Comparison of ENCODE assay signal across 32 mouse cellular contexts in the genomic region with DNA sequence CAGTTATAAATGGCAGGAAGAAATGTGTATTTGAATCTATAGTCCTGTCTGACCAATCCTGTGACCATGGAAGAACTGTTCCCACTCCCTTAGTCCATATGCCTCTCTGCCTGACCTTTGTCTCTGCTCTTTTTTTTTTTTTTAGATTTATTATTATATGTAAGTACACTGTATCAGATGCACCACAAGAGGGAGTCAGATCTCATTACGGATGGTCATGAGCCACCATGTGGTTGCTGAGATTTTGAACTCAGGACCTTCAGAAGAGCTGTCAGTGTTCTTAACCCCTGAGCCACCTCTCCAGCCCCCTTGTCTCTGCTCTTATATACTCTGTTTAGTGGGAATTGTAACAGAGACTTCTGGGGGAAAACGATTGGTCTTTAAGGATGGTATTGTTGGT. TPM values are rescaled to one million over a fixed set of nuclear protein-coding genes. Genes with fewer than 3 reads are reported as not detected.
DNase-seq lines count a peak whose midpoint lies in the region; ATAC-seq and TF ChIP-seq lines count a peak whose summit lies in the region.
"Had no signal": no experiment of that assay in that cellular context is flagged by ENCODE, and none has a peak within 500 bp of the region (broad histone marks: within the 10 kb centered on the region; RNA-seq: fewer than 3 reads in every experiment).

No protein-coding gene starts in this region.

- H3K4me3 ChIP-seq in intestine, postnatal 0 days (ENCODE audit: low read depth, low read length), result no peak overlapping the region
- no peak overlapping the region for H3K4me3 ChIP-seq in intestine, embryonic 15.5 days (replicated peaks)
- no peak overlapping the region for H3K4me3 ChIP-seq in midbrain, postnatal 0 days (ENCODE audit: low read depth, low read length)
- no peak overlapping the region for H3K4me3 ChIP-seq in midbrain, embryonic 14.5 days (replicated peaks; ENCODE audit: low read depth, low read length)
- H3K4me3 ChIP-seq in left cerebral cortex, adult 2 months, result no peak overlapping the region
- H3K4me3 ChIP-seq: embryonic facial prominence, embryonic 12.5 days; heart, embryonic 13.5 days; hindbrain, embryonic 13.5 days; midbrain, embryonic 12.5 days; neural tube, embryonic 12.5 days had no signal

- ATAC-seq in intestine, postnatal 0 days, result no peak
- ATAC-seq in intestine, embryonic 15.5 days, result no peak
- ATAC-seq in midbrain, postnatal 0 days (ENCODE audit: low FRiP score), result no peak
- ATAC-seq in midbrain, embryonic 14.5 days (ENCODE audit: low FRiP score, low TSS enrichment), result no peak
- ATAC-seq: activated CD4-positive, CD25-positive, alpha-beta regulatory T cell, adult 4 months had no signal

- no peaks in the 10 kb centered on the region for H3K9me3 ChIP-seq in intestine, postnatal 0 days (ENCODE audit: control insufficient read depth)
- no peaks in the 10 kb centered on the region for H3K9me3 ChIP-seq in intestine, embryonic 15.5 days
- H3K9me3 ChIP-seq in midbrain, postnatal 0 days (ENCODE audit: low read length), result no peaks in the 10 kb centered on the region
- H3K9me3 ChIP-seq in midbrain, embryonic 14.5 days (ENCODE audit: control insufficient read depth, low read length), result no peaks in the 10 kb centered on the region
- H3K9me3 ChIP-seq: embryonic facial prominence, embryonic 12.5 days; heart, embryonic 13.5 days; hindbrain, embryonic 13.5 days; midbrain, embryonic 12.5 days; neural tube, embryonic 12.5 days had no signal

- TF ChIP-seq CTCF in intestine, postnatal 0 days (IDR thresholded peaks at IDR 0.05; ENCODE audit: low read depth), result peak; percentile 49
- TF ChIP-seq CTCF in midbrain, postnatal 0 days (IDR thresholded peaks at IDR 0.05), result peak; percentile 32; the same call in 1 of the 2 replicates
- TF ChIP-seq CTCF in left cerebral cortex, adult 2 months (IDR thresholded peaks at IDR 0.05), result no peak; the same call in 1 of the 2 replicates

- H3K36me3 ChIP-seq in intestine, postnatal 0 days (ENCODE audit: control insufficient read depth, insufficient read depth), result peaks cover 2% of the 10 kb centered on the region; the same call in 1 of the 2 replicates
- H3K36me3 ChIP-seq in intestine, embryonic 15.5 days, result peaks cover 2% of the 10 kb centered on the region; the same call in 1 of the 2 replicates
- peaks cover 3% of the 10 kb centered on the region; the same call in 1 of the 2 replicates for H3K36me3 ChIP-seq in midbrain, postnatal 0 days (ENCODE audit: insufficient read depth, low read length)
- H3K36me3 ChIP-seq in midbrain, embryonic 14.5 days (ENCODE audit: control insufficient read depth, insufficient read depth, low read length), result peaks cover 7% of the 10 kb centered on the region

- no peak overlapping the region for H3K4me2 ChIP-seq in intestine, postnatal 0 days (replicated peaks; ENCODE audit: low read depth)
- no peak overlapping the region for H3K4me2 ChIP-seq in intestine, embryonic 15.5 days (replicated peaks)
- H3K4me2 ChIP-seq in midbrain, postnatal 0 days (ENCODE audit: low read depth, low read length, poor library complexity, severe bottlenecking), result no peak overlapping the region
- H3K4me2 ChIP-seq in midbrain, embryonic 14.5 days (ENCODE audit: low read length), result no peak overlapping the region
- H3K4me2 ChIP-seq: embryonic facial prominence, embryonic 12.5 days; heart, embryonic 13.5 days; hindbrain, embryonic 13.5 days; lung, embryonic 14.5 days; midbrain, embryonic 12.5 days; neural tube, embryonic 12.5 days had no signal

- no peaks in the 10 kb centered on the region for H3K27me3 ChIP-seq in intestine, postnatal 0 days (replicated peaks; ENCODE audit: control insufficient read depth, insufficient read depth, low read length)
- no peaks in the 10 kb centered on the region for H3K27me3 ChIP-seq in intestine, embryonic 15.5 days (replicated peaks)
- no peaks in the 10 kb centered on the region; the same call in 1 of the 2 replicates for H3K27me3 ChIP-seq in midbrain, postnatal 0 days (ENCODE audit: insufficient read depth, low read length)
- no peaks in the 10 kb centered on the region for H3K27me3 ChIP-seq in midbrain, embryonic 14.5 days (ENCODE audit: control insufficient read depth, insufficient read depth, low read length)
- H3K27me3 ChIP-seq: neural tube, embryonic 12.5 days had no signal

- intact Hi-C loops in left cerebral cortex, adult 2 months (cut with DNase I), result loop anchor here (5.0 kb wide), 1 partner anchor 46 kb away; no protein-coding TSS in a partner anchor

- no peaks in the 10 kb centered on the region for H3K4me1 ChIP-seq in intestine, postnatal 0 days (replicated peaks; ENCODE audit: control insufficient read depth, insufficient read depth, low read length)
- peaks cover 8% of the 10 kb centered on the region for H3K4me1 ChIP-seq in intestine, embryonic 15.5 days (replicated peaks)
- peaks cover 5% of the 10 kb centered on the region; the same call in 1 of the 2 replicates for H3K4me1 ChIP-seq in midbrain, postnatal 0 days (ENCODE audit: insufficient read depth, low read length)
- peaks cover 9% of the 10 kb centered on the region for H3K4me1 ChIP-seq in midbrain, embryonic 14.5 days (ENCODE audit: control insufficient read depth, insufficient read depth, low read length)

- no peak overlapping the region for H3K9ac ChIP-seq in intestine, postnatal 0 days (ENCODE audit: low read depth, low read length)
- no peak overlapping the region for H3K9ac ChIP-seq in intestine, embryonic 15.5 days
- H3K9ac ChIP-seq in midbrain, postnatal 0 days (replicated peaks; ENCODE audit: low read length, poor library complexity, severe bottlenecking), result no peak overlapping the region
- H3K9ac ChIP-seq in midbrain, embryonic 14.5 days (replicated peaks; ENCODE audit: low read length), result no peak overlapping the region
- H3K9ac ChIP-seq: embryonic facial prominence, embryonic 12.5 days; heart, embryonic 13.5 days; hindbrain, embryonic 13.5 days; lung, embryonic 14.5 days; midbrain, embryonic 12.5 days; neural tube, embryonic 12.5 days had no signal

- WGBS in intestine, postnatal 0 days, result 65% methylated on average over 2 of the region's 2 CpGs
- WGBS in intestine, embryonic 15.5 days, result 62% methylated on average over 2 of the region's 2 CpGs
- WGBS in midbrain, postnatal 0 days, result 73% methylated on average over 2 of the region's 2 CpGs
- WGBS in midbrain, embryonic 14.5 days, result 83% methylated on average over 2 of the region's 2 CpGs

- DNase-seq in midbrain, postnatal 0 days (ENCODE audit: low spot score), result no peak
- DNase-seq in midbrain, embryonic 14.5 days, result no peak
- peak; percentile 40 for DNase-seq in ZHBTc4 (ENCODE audit: low read depth, low spot score)
- no peak for DNase-seq in frontal cortex, postnatal 10 days (ENCODE audit: low spot score in 2 of 2)
- no peak for DNase-seq in left cerebral cortex, adult 2 months (ENCODE audit: extremely low spot score in 1 of 2, low spot score in 2 of 2)
- DNase-seq: adrenal gland, adult 8-10 months; cerebellum, adult 11-12 months; cerebellum, postnatal 10 days; gastrocnemius, postnatal 14 days; heart, adult 18-20 months; heart, postnatal 14 days; kidney, postnatal 36 days; layer of hippocampus, adult 9-11 months; lung, embryonic 14.5 days; right cerebral cortex, adult 18-20 months; thymus, adult 2 months; thymus, postnatal 4 days had no signal

- H3K27ac ChIP-seq in intestine, postnatal 0 days (ENCODE audit: low read depth, low read length), result no peak overlapping the region
- H3K27ac ChIP-seq in intestine, embryonic 15.5 days, result no peak overlapping the region
- no peak overlapping the region for H3K27ac ChIP-seq in midbrain, postnatal 0 days (ENCODE audit: low read depth, low read length)
- no peak overlapping the region for H3K27ac ChIP-seq in midbrain, embryonic 14.5 days (replicated peaks; ENCODE audit: low read depth, low read length)
- no peak overlapping the region for H3K27ac ChIP-seq in left cerebral cortex, adult 2 months
- H3K27ac ChIP-seq: embryonic facial prominence, embryonic 12.5 days; heart, embryonic 13.5 days; hindbrain, embryonic 13.5 days; midbrain, embryonic 12.5 days; neural tube, embryonic 12.5 days had no signal

RNA-seq across cellular contexts. Expression of a gene that starts 3.0 kb away (rescaled TPM):
- polyA plus RNA-seq in intestine, postnatal 0 days (2015; fragmentation: Nextera tagmentation; extraction: Ambion mirVana), result 486 and 504 TPM in 2 replicates
- 676 and 798 TPM in 2 replicates for polyA plus RNA-seq in intestine, embryonic 15.5 days (2015; fragmentation: Nextera tagmentation; extraction: Ambion mirVana)
- total RNA-seq in midbrain, postnatal 0 days (2014; rRNA removed), result 844 and 942 TPM in 2 replicates
- polyA plus RNA-seq in midbrain, postnatal 0 days (2015; fragmentation: Nextera tagmentation; extraction: Ambion mirVana), result 481 and 538 TPM in 2 replicates
- polyA plus RNA-seq in midbrain, embryonic 14.5 days (2014; fragmentation: Nextera tagmentation; extraction: Ambion mirVana), result 653 and 682 TPM in 2 replicates
- total RNA-seq in left cerebral cortex, adult 2 months (2021), result 100 to 1,000 TPM; 246 to 270 TPM

RNA-seq across cellular contexts. Expression of a gene that starts 10.6 kb away (rescaled TPM):
- 12.4 and 13.8 TPM in 2 replicates for polyA plus RNA-seq in intestine, postnatal 0 days (2015; fragmentation: Nextera tagmentation; extraction: Ambion mirVana)
- polyA plus RNA-seq in intestine, embryonic 15.5 days (2015; fragmentation: Nextera tagmentation; extraction: Ambion mirVana), result 26.1 and 27.9 TPM in 2 replicates
- 7.7 and 9.8 TPM in 2 replicates for total RNA-seq in midbrain, postnatal 0 days (2014; rRNA removed)
- 12.6 and 14.5 TPM in 2 replicates for polyA plus RNA-seq in midbrain, postnatal 0 days (2015; fragmentation: Nextera tagmentation; extraction: Ambion mirVana)
- polyA plus RNA-seq in midbrain, embryonic 14.5 days (2014; fragmentation: Nextera tagmentation; extraction: Ambion mirVana), result 18.3 and 18.6 TPM in 2 replicates
- 10 to 100 TPM; 13.4 to 13.6 TPM for total RNA-seq in left cerebral cortex, adult 2 months (2021)

RNA-seq across cellular contexts. Expression of a gene that starts 15.6 kb away (rescaled TPM):
- 0.58 and 0.85 TPM in 2 replicates for polyA plus RNA-seq in intestine, postnatal 0 days (2015; fragmentation: Nextera tagmentation; extraction: Ambion mirVana)
- polyA plus RNA-seq in intestine, embryonic 15.5 days (2015; fragmentation: Nextera tagmentation; extraction: Ambion mirVana), result 1.6 and 1.8 TPM in 2 replicates
- 0.57 and 1.4 TPM in 2 replicates for total RNA-seq in midbrain, postnatal 0 days (2014; rRNA removed)
- 0.85 and 1.1 TPM in 2 replicates for polyA plus RNA-seq in midbrain, postnatal 0 days (2015; fragmentation: Nextera tagmentation; extraction: Ambion mirVana)
- polyA plus RNA-seq in midbrain, embryonic 14.5 days (2014; fragmentation: Nextera tagmentation; extraction: Ambion mirVana), result 0.72 and 0.93 TPM in 2 replicates
- total RNA-seq in left cerebral cortex, adult 2 months (2021), result under 1 TPM; 0.63 to 0.65 TPM
- polyA plus RNA-seq: C2C12; forebrain, embryonic 11.5 days had no signal

RNA-seq across cellular contexts. Expression of a gene that starts 36.3 kb away (rescaled TPM):
- polyA plus RNA-seq in intestine, postnatal 0 days (2015; fragmentation: Nextera tagmentation; extraction: Ambion mirVana), result 85.9 TPM in 2 replicates
- 89.4 and 92.1 TPM in 2 replicates for polyA plus RNA-seq in intestine, embryonic 15.5 days (2015; fragmentation: Nextera tagmentation; extraction: Ambion mirVana)
- 6.4 and 8.8 TPM in 2 replicates for total RNA-seq in midbrain, postnatal 0 days (2014; rRNA removed)
- 23.4 and 23.6 TPM in 2 replicates for polyA plus RNA-seq in midbrain, postnatal 0 days (2015; fragmentation: Nextera tagmentation; extraction: Ambion mirVana)
- polyA plus RNA-seq in midbrain, embryonic 14.5 days (2014; fragmentation: Nextera tagmentation; extraction: Ambion mirVana), result 21.0 and 28.4 TPM in 2 replicates
- total RNA-seq in left cerebral cortex, adult 2 months (2021), result 10 to 100 TPM; 32.2 to 33.0 TPM

RNA-seq across cellular contexts. Expression of a gene that starts 56.5 kb away (rescaled TPM):
- not detected in 2 replicates for polyA plus RNA-seq in intestine, postnatal 0 days (2015; fragmentation: Nextera tagmentation; extraction: Ambion mirVana)
- polyA plus RNA-seq in intestine, embryonic 15.5 days (2015; fragmentation: Nextera tagmentation; extraction: Ambion mirVana), result not detected in 2 replicates
- total RNA-seq in midbrain, postnatal 0 days (2014; rRNA removed), result 0.16 TPM in 1 of 2 replicates, not detected in the other
- polyA plus RNA-seq in midbrain, postnatal 0 days (2015; fragmentation: Nextera tagmentation; extraction: Ambion mirVana), result 0.32 and 0.58 TPM in 2 replicates
- polyA plus RNA-seq in midbrain, embryonic 14.5 days (2014; fragmentation: Nextera tagmentation; extraction: Ambion mirVana), result not detected in 2 replicates
- total RNA-seq in left cerebral cortex, adult 2 months (2021), result 1 to 10 TPM in 1 of 2 experiments, under 1 TPM in 1; 1.00 to 1.2 TPM
- total RNA-seq: adrenal gland, adult 8-10 months; gastrocnemius, postnatal 14 days; heart, adult 18-20 months; heart, postnatal 14 days; megakaryocyte, adult 5-6 weeks had no signal
- polyA plus RNA-seq: activated CD4-positive, CD25-positive, alpha-beta regulatory T cell, adult 4 months; C2C12; embryonic facial prominence, embryonic 12.5 days; forebrain, embryonic 11.5 days; heart, embryonic 13.5 days; hindbrain, embryonic 13.5 days; intestine, embryonic 14.5 days; kidney, embryonic 14.5 days; limb, embryonic 14.5 days; lung, embryonic 14.5 days; midbrain, embryonic 12.5 days; neural tube, embryonic 12.5 days; stomach, embryonic 16.5 days had no signal
